Mouse (Mus musculus) liver (tissue): ENCODE data around the gene Olfr1248.
"Not testable (repeated sequence)": the region's sequence is repeated elsewhere in the genome, so short reads cannot be mapped to it uniquely, and the experiment has no call there.

Experiments used
- DNase-seq: peaks from one replicate; pipeline ENCODE4 v3.0.0-alpha.2; 2020; ENCODE audit warnings: mixed read lengths

The Olfr1248 gene

GRCm38 (mm10) chr2:89618145-89618544, at the start of gene Olfr1248:
Olfr1248 (minus strand) TSS chr2:89618245.
- DNase-seq = not testable (repeated sequence)

- no peak for DNase-seq
These were observed 43.3 kb upstream of the Olfr1248 start, which contains the start of gene Olfr1250 for GRCm38 (mm10) chr2:89661367-89661766. Olfr1250 (minus strand) TSS chr2:89661467.

GRCm38 (mm10) chr2:89634883-89635282, 16.8 kb upstream of the Olfr1248 start, which contains the start of gene Olfr1249:
Olfr1249 (minus strand) TSS chr2:89634983.
- no peak for DNase-seq

- no peak for DNase-seq
These were observed 4.0 kb downstream of the Olfr1248 start, which contains the start of gene Olfr1247 for GRCm38 (mm10) chr2:89614030-89614429. Olfr1247 (minus strand) TSS chr2:89614130.

GRCm38 (mm10) chr2:89593057-89593456, 25.0 kb downstream of the Olfr1248 start, which contains the start of gene Olfr1246:
Olfr1246 (minus strand) TSS chr2:89593157.
- DNase-seq = no peak

GRCm38 (mm10) chr2:89578347-89578746, 39.7 kb downstream of the Olfr1248 start, which contains the start of gene Olfr1245:
Olfr1245 (minus strand) TSS chr2:89578447.
- no peak for DNase-seq
